23 mouse cellular contexts compared by ENCODE assay signal in the genomic region with DNA sequence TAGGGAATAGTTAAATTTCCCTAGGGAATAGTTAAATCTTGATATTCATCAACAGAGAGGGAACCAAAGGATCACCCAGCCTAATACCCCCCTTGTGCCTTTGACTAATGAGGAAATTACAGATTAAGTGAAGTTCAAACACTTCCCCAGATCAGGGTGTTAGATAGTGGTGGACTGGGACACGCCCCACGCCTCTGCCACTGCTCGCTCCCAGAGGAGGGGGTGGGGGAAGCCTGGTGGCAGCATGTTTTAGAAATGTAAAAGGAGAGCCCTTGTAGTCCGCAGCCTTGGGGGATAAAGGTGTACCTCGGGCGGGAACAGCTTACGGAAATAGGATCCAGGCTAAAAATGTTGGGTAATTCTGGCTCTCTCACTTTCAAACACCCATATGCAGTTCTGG.
DNase-seq lines count a peak whose midpoint lies in the region; ATAC-seq and TF ChIP-seq lines count a peak whose summit lies in the region.
"Had no signal": no experiment of that assay in that cellular context is flagged by ENCODE, and none has a peak within 500 bp of the region (broad histone marks: within the 10 kb centered on the region; RNA-seq: fewer than 3 reads in every experiment).

No protein-coding gene starts in this region.

- peak; percentile 3 for DNase-seq in embryonic facial prominence, embryonic 11.5 days (ENCODE audit: low spot score)
- DNase-seq in embryonic facial prominence, embryonic 10.5 days (ENCODE audit: low spot score), result no peak
- DNase-seq in lung, postnatal 10 days, result peak; percentile 13
- DNase-seq in lung, adult 2 months, result no peak
- DNase-seq in R1 (ENCODE audit: low read depth, low spot score), result peak; percentile 27
- DNase-seq in heart, embryonic 10.5 days (ENCODE audit: low spot score), result no peak
- DNase-seq: adrenal gland, adult 2 months; adrenal gland, postnatal 25 days; B cell, adult 2 months; cerebellum, adult 2 months; cerebellum, postnatal 10 days; forebrain, postnatal 0 days; gastrocnemius, postnatal 14 days; heart, adult 2 months; heart, postnatal 36 days had no signal

- TF ChIP-seq CTCF in lung, adult 2 months (IDR thresholded peaks at IDR 0.05; ENCODE audit: insufficient read depth, low read length), result no peak

- H3K4me2 ChIP-seq in embryonic facial prominence, embryonic 11.5 days (ENCODE audit: low read depth, low read length), result no peak overlapping the region
- no peak overlapping the region for H3K4me2 ChIP-seq in embryonic facial prominence, embryonic 15.5 days (replicated peaks)
- no peak overlapping the region for H3K4me2 ChIP-seq in heart, embryonic 11.5 days
- H3K4me2 ChIP-seq: embryonic facial prominence, embryonic 12.5 days; forebrain, embryonic 13.5 days; heart, embryonic 13.5 days; hindbrain, embryonic 15.5 days had no signal

- no peak overlapping the region for H3K4me3 ChIP-seq in embryonic facial prominence, embryonic 11.5 days (ENCODE audit: low read depth, low read length)
- H3K4me3 ChIP-seq in embryonic facial prominence, embryonic 10.5 days, result no peak overlapping the region
- H3K4me3 ChIP-seq in lung, adult 2 months (replicated peaks; ENCODE audit: extremely low read depth, low read depth, low read length), result no peak overlapping the region
- H3K4me3 ChIP-seq in embryonic facial prominence, embryonic 15.5 days (replicated peaks), result no peak overlapping the region
- H3K4me3 ChIP-seq in heart, embryonic 11.5 days (ENCODE audit: low read depth, low read length), result no peak overlapping the region
- H3K4me3 ChIP-seq in heart, embryonic 10.5 days, result no peak overlapping the region
- H3K4me3 ChIP-seq: embryonic facial prominence, embryonic 12.5 days; forebrain, embryonic 13.5 days; heart, adult 2 months; heart, embryonic 13.5 days; hindbrain, embryonic 15.5 days had no signal

- ATAC-seq in embryonic facial prominence, embryonic 11.5 days (replicated peaks; ENCODE audit: insufficient number of reproducible peaks, low FRiP score, low TSS enrichment, low read depth), result no peak
- 0 out of 2 replicates have a peak, but pooled peaks have one; percentile 31 for ATAC-seq in embryonic facial prominence, embryonic 15.5 days (ENCODE audit: insufficient number of reproducible peaks, low FRiP score, low TSS enrichment, low read depth)
- ATAC-seq in heart, embryonic 11.5 days (replicated peaks; ENCODE audit: insufficient number of reproducible peaks, low FRiP score, low TSS enrichment), result no peak
- ATAC-seq: CD4-positive, CD25-positive, alpha-beta regulatory T cell, adult 4 months; forebrain, embryonic 13.5 days; forebrain, postnatal 0 days had no signal

- WGBS in embryonic facial prominence, embryonic 11.5 days, result 31% methylated on average over 7 of the region's 7 CpGs
- 25% methylated on average over 7 of the region's 7 CpGs for WGBS in embryonic facial prominence, embryonic 10.5 days
- 25% methylated on average over 7 of the region's 7 CpGs for WGBS in lung, adult 2 months
- 12% methylated on average over 7 of the region's 7 CpGs for WGBS in embryonic facial prominence, embryonic 15.5 days
- WGBS in heart, embryonic 11.5 days (ENCODE audit: insufficient replicate concordance), result 8% methylated on average over 7 of the region's 7 CpGs
- WGBS in heart, embryonic 10.5 days, result 10% methylated on average over 7 of the region's 7 CpGs

- no peak overlapping the region for H3K9ac ChIP-seq in embryonic facial prominence, embryonic 11.5 days (replicated peaks; ENCODE audit: low read length)
- H3K9ac ChIP-seq in embryonic facial prominence, embryonic 15.5 days, result no peak overlapping the region
- no peak overlapping the region for H3K9ac ChIP-seq in heart, embryonic 11.5 days (ENCODE audit: low read depth, low read length)
- H3K9ac ChIP-seq: embryonic facial prominence, embryonic 12.5 days; forebrain, embryonic 13.5 days; forebrain, postnatal 0 days; heart, embryonic 13.5 days; hindbrain, embryonic 15.5 days had no signal

- no peaks in the 10 kb centered on the region for H3K4me1 ChIP-seq in embryonic facial prominence, embryonic 11.5 days (ENCODE audit: control insufficient read depth, insufficient read depth, low read length)
- H3K4me1 ChIP-seq in embryonic facial prominence, embryonic 10.5 days, result peaks cover 11% of the 10 kb centered on the region
- no peaks in the 10 kb centered on the region for H3K4me1 ChIP-seq in lung, adult 2 months (ENCODE audit: control insufficient read depth, insufficient read depth, low read length)
- no peaks in the 10 kb centered on the region; the same call in 1 of the 2 replicates for H3K4me1 ChIP-seq in embryonic facial prominence, embryonic 15.5 days
- no peaks in the 10 kb centered on the region for H3K4me1 ChIP-seq in heart, embryonic 11.5 days (ENCODE audit: control insufficient read depth, insufficient read depth, low read length)
- no peaks in the 10 kb centered on the region for H3K4me1 ChIP-seq in heart, embryonic 10.5 days
- H3K4me1 ChIP-seq: forebrain, embryonic 13.5 days; heart, embryonic 13.5 days; hindbrain, embryonic 15.5 days had no signal

- TF ChIP-seq POLR2A in lung, adult 2 months (IDR thresholded peaks at IDR 0.05; ENCODE audit: borderline replicate concordance, extremely low read depth, low read depth, low read length), result no peak

- no peak overlapping the region for H3K27ac ChIP-seq in embryonic facial prominence, embryonic 11.5 days (replicated peaks; ENCODE audit: low read depth, low read length)
- H3K27ac ChIP-seq in embryonic facial prominence, embryonic 10.5 days (replicated peaks), result no peak overlapping the region
- no peak overlapping the region for H3K27ac ChIP-seq in embryonic facial prominence, embryonic 15.5 days (replicated peaks)
- no peak overlapping the region for H3K27ac ChIP-seq in heart, embryonic 11.5 days (ENCODE audit: low read depth, low read length)
- H3K27ac ChIP-seq in heart, embryonic 10.5 days, result no peak overlapping the region
- H3K27ac ChIP-seq: embryonic facial prominence, embryonic 12.5 days; forebrain, embryonic 13.5 days; heart, adult 2 months; heart, embryonic 13.5 days; hindbrain, embryonic 15.5 days had no signal

- H3K27me3 ChIP-seq in embryonic facial prominence, embryonic 11.5 days (ENCODE audit: control insufficient read depth, insufficient read depth, low read length), result no peaks in the 10 kb centered on the region
- no peaks in the 10 kb centered on the region; the same call in 1 of the 2 replicates for H3K27me3 ChIP-seq in embryonic facial prominence, embryonic 10.5 days (replicated peaks; ENCODE audit: low read depth, poor library complexity, severe bottlenecking)
- no peaks in the 10 kb centered on the region for H3K27me3 ChIP-seq in embryonic facial prominence, embryonic 15.5 days
- H3K27me3 ChIP-seq in heart, embryonic 11.5 days (ENCODE audit: control insufficient read depth, insufficient read depth, low read length), result peaks cover 8% of the 10 kb centered on the region; the same call in 1 of the 2 replicates
- peaks cover 24% of the 10 kb centered on the region for H3K27me3 ChIP-seq in heart, embryonic 10.5 days (ENCODE audit: insufficient read depth, poor library complexity, severe bottlenecking)
- H3K27me3 ChIP-seq: embryonic facial prominence, embryonic 12.5 days; forebrain, embryonic 13.5 days; hindbrain, embryonic 15.5 days had no signal

- no peaks in the 10 kb centered on the region for H3K9me3 ChIP-seq in embryonic facial prominence, embryonic 11.5 days (replicated peaks; ENCODE audit: control insufficient read depth, low read length)
- H3K9me3 ChIP-seq in embryonic facial prominence, embryonic 10.5 days, result no peaks in the 10 kb centered on the region
- no peaks in the 10 kb centered on the region for H3K9me3 ChIP-seq in embryonic facial prominence, embryonic 15.5 days (replicated peaks)
- no peaks in the 10 kb centered on the region for H3K9me3 ChIP-seq in heart, embryonic 11.5 days (replicated peaks; ENCODE audit: control insufficient read depth, low read length)
- H3K9me3 ChIP-seq in heart, embryonic 10.5 days, result no peaks in the 10 kb centered on the region
- H3K9me3 ChIP-seq: embryonic facial prominence, embryonic 12.5 days; forebrain, embryonic 13.5 days; heart, embryonic 13.5 days; hindbrain, embryonic 15.5 days had no signal

- H3K36me3 ChIP-seq in embryonic facial prominence, embryonic 11.5 days (replicated peaks; ENCODE audit: control insufficient read depth, insufficient read depth, low read depth, low read length), result no peaks in the 10 kb centered on the region
- H3K36me3 ChIP-seq in embryonic facial prominence, embryonic 10.5 days (replicated peaks), result no peaks in the 10 kb centered on the region
- no peaks in the 10 kb centered on the region for H3K36me3 ChIP-seq in embryonic facial prominence, embryonic 15.5 days
- H3K36me3 ChIP-seq in heart, embryonic 11.5 days (ENCODE audit: control insufficient read depth, insufficient read depth, low read length), result no peaks in the 10 kb centered on the region
- H3K36me3 ChIP-seq in heart, embryonic 10.5 days, result no peaks in the 10 kb centered on the region
- H3K36me3 ChIP-seq: embryonic facial prominence, embryonic 12.5 days; G1E; heart, embryonic 13.5 days had no signal

Comparison
In these comparisons a context has a peak if more than half of its experiments do, and no peak if none do; other contexts are left out.
1. DNase-seq: peak in embryonic facial prominence, embryonic 11.5 days (single experiment), lung, postnatal 10 days (single experiment) and R1 (single experiment); none in embryonic facial prominence, embryonic 10.5 days (single experiment), lung, adult 2 months (single experiment) and heart, embryonic 10.5 days (single experiment).